Mouse (Mus musculus): Measurements from ENCODE around the gene Stoml1. TPM values are rescaled to one million over a fixed set of nuclear protein-coding genes. Genes with fewer than 3 reads are reported as not detected.

Gene Stoml1
- polyA plus RNA-seq, 1 experiment from 2014 or later = 30.3 TPM

- ATAC-seq (ENCODE audit: insufficient number of reproducible peaks, insufficient read depth, low FRiP score, low read depth) = no peak
- Histone ChIP-seq H3K4me1 (ENCODE audit: control insufficient read depth, insufficient read depth, low read length) (0 out of 2 replicates have a peak, but pooled peaks cover 3% of the 10 kb centered on the region), H3K27me3 (ENCODE audit: control insufficient read depth, insufficient read depth, low read length) (no peaks in the 10 kb centered on the region), H3K9me3 (ENCODE audit: control insufficient read depth, low read depth, low read length) (no peaks in the 10 kb centered on the region), H3K27ac (ENCODE audit: low read length) (no peak overlapping the region), H3K4me3 (ENCODE audit: low read depth, low read length) (no peak overlapping the region), H3K9ac (replicated peaks; ENCODE audit: low read depth, low read length) (no peak overlapping the region), H3K36me3 (ENCODE audit: control insufficient read depth, insufficient read depth, low read length) (peaks cover 21% of the 10 kb centered on the region), H3K4me2 (replicated peaks; ENCODE audit: low read depth, low read length) (no peak overlapping the region)
- 84% methylated on average over 10 of the region's 10 CpGs for WGBS
These were observed 3.0 kb downstream of the Stoml1 start for GRCm38 (mm10) chr9:58255704-58256685.

- no peak for ATAC-seq (ENCODE audit: insufficient number of reproducible peaks, insufficient read depth, low FRiP score, low read depth)
- 92% methylated on average over 5 of the region's 5 CpGs for WGBS
- Histone ChIP-seq H3K4me2 (replicated peaks; ENCODE audit: low read depth, low read length) (no peak overlapping the region), H3K4me1 (ENCODE audit: control insufficient read depth, insufficient read depth, low read length) (peaks cover 10% of the 10 kb centered on the region; the same call in 1 of the 2 replicates), H3K36me3 (ENCODE audit: control insufficient read depth, insufficient read depth, low read length) (peaks cover 21% of the 10 kb centered on the region), H3K4me3 (ENCODE audit: low read depth, low read length) (no peak overlapping the region), H3K9me3 (ENCODE audit: control insufficient read depth, low read depth, low read length) (no peaks in the 10 kb centered on the region), H3K9ac (replicated peaks; ENCODE audit: low read depth, low read length) (no peak overlapping the region), H3K27me3 (ENCODE audit: control insufficient read depth, insufficient read depth, low read length) (no peaks in the 10 kb centered on the region), H3K27ac (ENCODE audit: low read length) (no peak overlapping the region)
These were observed 9.5 kb downstream of the Stoml1 start for GRCm38 (mm10) chr9:58262507-58262906.

- WGBS = 77% methylated on average over 3 of the region's 3 CpGs
These were observed 12.4 kb downstream of the Stoml1 start for GRCm38 (mm10) chr9:58265368-58265767.

GRCm38 (mm10) chr9:58266571-58267011, 13.6 kb downstream of the Stoml1 start:
- H3K36me3 ChIP-seq (ENCODE audit: control insufficient read depth, insufficient read depth, low read length) = peaks cover 6% of the 10 kb centered on the region
- H3K4me1 ChIP-seq (ENCODE audit: control insufficient read depth, insufficient read depth, low read length) = peaks cover 10% of the 10 kb centered on the region; the same call in 1 of the 2 replicates
- no peaks in the 10 kb centered on the region for H3K27me3 ChIP-seq (ENCODE audit: control insufficient read depth, insufficient read depth, low read length)
- no peak overlapping the region for H3K4me3 ChIP-seq (ENCODE audit: low read depth, low read length)
- H3K4me2 ChIP-seq (replicated peaks; ENCODE audit: low read depth, low read length) = no peak overlapping the region
- ATAC-seq (ENCODE audit: insufficient number of reproducible peaks, insufficient read depth, low FRiP score, low read depth) = no peak
- no peaks in the 10 kb centered on the region for H3K9me3 ChIP-seq (ENCODE audit: control insufficient read depth, low read depth, low read length)
- H3K27ac ChIP-seq (ENCODE audit: low read length) = peak overlapping the region; percentile 39; the same call in 1 of the 2 replicates
- 25% methylated on average over 4 of the region's 4 CpGs for WGBS
- no peak overlapping the region for H3K9ac ChIP-seq (replicated peaks; ENCODE audit: low read depth, low read length)

More at GRCm38 (mm10) chr9:58265368-58265767, 12.4 kb downstream of the Stoml1 start:
- Histone ChIP-seq H3K27ac (ENCODE audit: low read length) (no peak overlapping the region), H3K4me2 (replicated peaks; ENCODE audit: low read depth, low read length) (no peak overlapping the region), H3K9me3 (ENCODE audit: control insufficient read depth, low read depth, low read length) (no peaks in the 10 kb centered on the region), H3K9ac (replicated peaks; ENCODE audit: low read depth, low read length) (no peak overlapping the region), H3K36me3 (ENCODE audit: control insufficient read depth, insufficient read depth, low read length) (peaks cover 11% of the 10 kb centered on the region), H3K4me3 (ENCODE audit: low read depth, low read length) (no peak overlapping the region), H3K27me3 (ENCODE audit: control insufficient read depth, insufficient read depth, low read length) (no peaks in the 10 kb centered on the region), H3K4me1 (ENCODE audit: control insufficient read depth, insufficient read depth, low read length) (peaks cover 10% of the 10 kb centered on the region; the same call in 1 of the 2 replicates)
- no peak for ATAC-seq (ENCODE audit: insufficient number of reproducible peaks, insufficient read depth, low FRiP score, low read depth)

GRCm38 (mm10) chr9:58267046-58267445, 14.1 kb downstream of the Stoml1 start:
- no peaks in the 10 kb centered on the region for H3K9me3 ChIP-seq (ENCODE audit: control insufficient read depth, low read depth, low read length)
- H3K9ac ChIP-seq (replicated peaks; ENCODE audit: low read depth, low read length) = no peak overlapping the region
- H3K4me3 ChIP-seq (ENCODE audit: low read depth, low read length) = no peak overlapping the region
- no peak for ATAC-seq (ENCODE audit: insufficient number of reproducible peaks, insufficient read depth, low FRiP score, low read depth)
- H3K36me3 ChIP-seq (ENCODE audit: control insufficient read depth, insufficient read depth, low read length) = peaks cover 4% of the 10 kb centered on the region; the same call in 1 of the 2 replicates
- peaks cover 10% of the 10 kb centered on the region; the same call in 1 of the 2 replicates for H3K4me1 ChIP-seq (ENCODE audit: control insufficient read depth, insufficient read depth, low read length)
- 60% methylated on average over 3 of the region's 3 CpGs for WGBS
- H3K27me3 ChIP-seq (ENCODE audit: control insufficient read depth, insufficient read depth, low read length) = no peaks in the 10 kb centered on the region
- H3K4me2 ChIP-seq (replicated peaks; ENCODE audit: low read depth, low read length) = no peak overlapping the region
- H3K27ac ChIP-seq (ENCODE audit: low read length) = peak overlapping the region; percentile 39; the same call in 1 of the 2 replicates

- WGBS = 53% methylated on average over 12 of the region's 12 CpGs
- Histone ChIP-seq H3K9me3 (ENCODE audit: control insufficient read depth, low read depth, low read length) (no peaks in the 10 kb centered on the region), H3K4me2 (replicated peaks; ENCODE audit: low read depth, low read length) (no peak overlapping the region), H3K27ac (ENCODE audit: low read length) (no peak overlapping the region), H3K4me1 (ENCODE audit: control insufficient read depth, insufficient read depth, low read length) (peaks cover 10% of the 10 kb centered on the region; the same call in 1 of the 2 replicates), H3K9ac (replicated peaks; ENCODE audit: low read depth, low read length) (no peak overlapping the region), H3K4me3 (ENCODE audit: low read depth, low read length) (no peak overlapping the region), H3K27me3 (ENCODE audit: control insufficient read depth, insufficient read depth, low read length) (no peaks in the 10 kb centered on the region), H3K36me3 (ENCODE audit: control insufficient read depth, insufficient read depth, low read length) (no peaks in the 10 kb centered on the region)
- ATAC-seq (ENCODE audit: insufficient number of reproducible peaks, insufficient read depth, low FRiP score, low read depth) = no peak
These were observed 15.7 kb downstream of the Stoml1 start for GRCm38 (mm10) chr9:58268384-58269313.

GRCm38 (mm10) chr9:58270081-58270480, 17.1 kb downstream of the Stoml1 start:
- H3K27me3 ChIP-seq (ENCODE audit: control insufficient read depth, insufficient read depth, low read length) = no peaks in the 10 kb centered on the region
- H3K9me3 ChIP-seq (ENCODE audit: control insufficient read depth, low read depth, low read length) = no peaks in the 10 kb centered on the region
- H3K4me3 ChIP-seq (ENCODE audit: low read depth, low read length) = no peak overlapping the region
- H3K4me2 ChIP-seq (replicated peaks; ENCODE audit: low read depth, low read length) = no peak overlapping the region
- no peak overlapping the region for H3K27ac ChIP-seq (ENCODE audit: low read length)
- no peaks in the 10 kb centered on the region for H3K36me3 ChIP-seq (ENCODE audit: control insufficient read depth, insufficient read depth, low read length)
- WGBS = 55% methylated on average over 3 of the region's 3 CpGs
- H3K9ac ChIP-seq (replicated peaks; ENCODE audit: low read depth, low read length) = no peak overlapping the region
- ATAC-seq (ENCODE audit: insufficient number of reproducible peaks, insufficient read depth, low FRiP score, low read depth) = no peak
- H3K4me1 ChIP-seq (ENCODE audit: control insufficient read depth, insufficient read depth, low read length) = peaks cover 14% of the 10 kb centered on the region

GRCm38 (mm10) chr9:58271109-58271508, 18.1 kb downstream of the Stoml1 start:
- Histone ChIP-seq H3K27ac (ENCODE audit: low read length) (no peak overlapping the region), H3K4me3 (ENCODE audit: low read depth, low read length) (no peak overlapping the region), H3K27me3 (ENCODE audit: control insufficient read depth, insufficient read depth, low read length) (no peaks in the 10 kb centered on the region), H3K9me3 (ENCODE audit: control insufficient read depth, low read depth, low read length) (no peaks in the 10 kb centered on the region), H3K4me1 (ENCODE audit: control insufficient read depth, insufficient read depth, low read length) (peaks cover 20% of the 10 kb centered on the region), H3K36me3 (ENCODE audit: control insufficient read depth, insufficient read depth, low read length) (no peaks in the 10 kb centered on the region), H3K9ac (replicated peaks; ENCODE audit: low read depth, low read length) (no peak overlapping the region), H3K4me2 (replicated peaks; ENCODE audit: low read depth, low read length) (no peak overlapping the region)
- WGBS = 81% methylated on average over 3 of the region's 3 CpGs
- ATAC-seq (ENCODE audit: insufficient number of reproducible peaks, insufficient read depth, low FRiP score, low read depth) = no peak

All from stomach, embryonic 14.5 days (tissue).